ENCODE assay signal across 8 mouse cellular contexts in genomic region chr6:17635615-17636284, GRCm38 (mm10). TPM values are rescaled to one million over a fixed set of nuclear protein-coding genes. Genes with fewer than 3 reads are reported as not detected.
DNase-seq lines count a peak whose midpoint lies in the region; ATAC-seq and TF ChIP-seq lines count a peak whose summit lies in the region.

Gene Capza2, plus strand, starts transcription at chr6:17636234.

- TF ChIP-seq POLR2A in cortical plate, adult 2 months (IDR thresholded peaks at IDR 0.05; ENCODE audit: extremely low read depth, insufficient read depth, low read length), result no peak
- no peak for TF ChIP-seq POLR2A in heart, adult 2 months (IDR thresholded peaks at IDR 0.05; ENCODE audit: insufficient read depth, low read depth, low read length)

- H3K4me1 ChIP-seq in kidney, embryonic 16.5 days (ENCODE audit: insufficient read depth, low read length), result peaks cover 13% of the 10 kb centered on the region
- H3K4me1 ChIP-seq in cortical plate, adult 2 months (ENCODE audit: control insufficient read depth, insufficient read depth, low read length), result 0 out of 2 replicates have a peak, but pooled peaks cover 1% of the 10 kb centered on the region
- peaks cover 11% of the 10 kb centered on the region for H3K4me1 ChIP-seq in heart, adult 2 months (ENCODE audit: control insufficient read depth, insufficient read depth, low read length)
- H3K4me1 ChIP-seq in lung, postnatal 0 days (ENCODE audit: insufficient read depth, low read depth, low read length), result peaks cover 5% of the 10 kb centered on the region; the same call in 1 of the 2 replicates
- H3K4me1 ChIP-seq in stomach, embryonic 15.5 days, result 0 out of 2 replicates have a peak, but pooled peaks cover 3% of the 10 kb centered on the region

- no peaks in the 10 kb centered on the region for H3K27me3 ChIP-seq in kidney, embryonic 16.5 days (ENCODE audit: insufficient read depth, low read length)
- H3K27me3 ChIP-seq in heart, adult 2 months (ENCODE audit: control insufficient read depth, insufficient read depth, low read length), result no peaks in the 10 kb centered on the region
- H3K27me3 ChIP-seq in lung, postnatal 0 days (replicated peaks; ENCODE audit: insufficient read depth, low read length), result no peaks in the 10 kb centered on the region
- no peaks in the 10 kb centered on the region for H3K27me3 ChIP-seq in stomach, embryonic 15.5 days (replicated peaks)

- no peak for ATAC-seq in kidney, embryonic 16.5 days (ENCODE audit: low FRiP score, low TSS enrichment)
- ATAC-seq in lung, postnatal 0 days, result no peak
- ATAC-seq in stomach, embryonic 15.5 days (ENCODE audit: insufficient read depth, low FRiP score, low read depth), result no peak

- H3K4me3 ChIP-seq in kidney, embryonic 16.5 days (ENCODE audit: low read length), result peak within 1 kb of the TSS; percentile 93
- peak within 1 kb of the TSS; percentile 85 for H3K4me3 ChIP-seq in cortical plate, adult 2 months (ENCODE audit: insufficient read depth, low read length)
- peak within 1 kb of the TSS; percentile 81 for H3K4me3 ChIP-seq in heart, adult 2 months
- peak within 1 kb of the TSS; percentile 89 for H3K4me3 ChIP-seq in lung, postnatal 0 days (ENCODE audit: low read depth, low read length)
- H3K4me3 ChIP-seq in stomach, embryonic 15.5 days (replicated peaks), result peak within 1 kb of the TSS; percentile 86

- peak within 1 kb of the TSS; percentile 98 for H3K9ac ChIP-seq in kidney, embryonic 16.5 days (replicated peaks; ENCODE audit: low read length)
- peak within 1 kb of the TSS; percentile 92 for H3K9ac ChIP-seq in heart, adult 2 months (ENCODE audit: low read depth, low read length)
- H3K9ac ChIP-seq in lung, postnatal 0 days (replicated peaks; ENCODE audit: low read depth), result peak within 1 kb of the TSS; percentile 90
- peak within 1 kb of the TSS; percentile 65 for H3K9ac ChIP-seq in stomach, embryonic 15.5 days

- DNase-seq in kidney, postnatal 10 days, result no peak
- peak in 1 of 2 experiments; percentile 34 for DNase-seq in heart, adult 2 months
- DNase-seq in layer of hippocampus, adult 18-20 months (ENCODE audit: low spot score in 2 of 2), result no peak
- peak; percentile 41 for DNase-seq in lung, postnatal 0 days (ENCODE audit: low spot score)
- no peak for DNase-seq in right cerebral cortex, adult 18-20 months

- peak within 1 kb of the TSS; percentile 97 for H3K27ac ChIP-seq in kidney, embryonic 16.5 days (ENCODE audit: low read length)
- H3K27ac ChIP-seq in cortical plate, adult 2 months (ENCODE audit: insufficient read depth, low read length), result peak within 1 kb of the TSS; percentile 29; the same call in 1 of the 2 replicates
- peak within 1 kb of the TSS; percentile 96 for H3K27ac ChIP-seq in heart, adult 2 months
- peak within 1 kb of the TSS; percentile 97 for H3K27ac ChIP-seq in lung, postnatal 0 days (ENCODE audit: low read length)
- peak within 1 kb of the TSS; percentile 94 for H3K27ac ChIP-seq in stomach, embryonic 15.5 days

- H3K36me3 ChIP-seq in kidney, embryonic 16.5 days (ENCODE audit: insufficient read depth, low read length), result no peaks in the 10 kb centered on the region
- H3K36me3 ChIP-seq in heart, adult 2 months (ENCODE audit: control insufficient read depth, insufficient read depth, low read length), result peaks cover 12% of the 10 kb centered on the region
- H3K36me3 ChIP-seq in lung, postnatal 0 days (ENCODE audit: insufficient read depth, low read length), result no peaks in the 10 kb centered on the region
- H3K36me3 ChIP-seq in stomach, embryonic 15.5 days, result 0 out of 2 replicates have a peak, but pooled peaks cover 2% of the 10 kb centered on the region

- intact Hi-C loops in heart, adult 2 months (cut with DNase I), result loop anchor here (5.0 kb wide), 1 partner anchor 57 kb away; the partner anchor contains the start of gene St7

- 56% methylated on average over 7 of the region's 7 CpGs for WGBS in kidney, embryonic 16.5 days
- WGBS in heart, adult 2 months, result 25% methylated on average over 7 of the region's 7 CpGs
- 55% methylated on average over 7 of the region's 7 CpGs for WGBS in lung, postnatal 0 days
- 67% methylated on average over 7 of the region's 7 CpGs for WGBS in stomach, embryonic 15.5 days

- 0 out of 2 replicates have a peak, but pooled peaks cover 2% of the 10 kb centered on the region for H3K79me2 ChIP-seq in heart, adult 2 months (replicated peaks; ENCODE audit: control insufficient read depth, insufficient read depth, low read length)

- H3K9me3 ChIP-seq in kidney, embryonic 16.5 days (ENCODE audit: low read length), result no peaks in the 10 kb centered on the region
- H3K9me3 ChIP-seq in lung, postnatal 0 days (ENCODE audit: low read length), result no peaks in the 10 kb centered on the region
- no peaks in the 10 kb centered on the region for H3K9me3 ChIP-seq in stomach, embryonic 15.5 days

- no peak for TF ChIP-seq EP300 in heart, adult 2 months (IDR thresholded peaks at IDR 0.05; ENCODE audit: insufficient read depth, low read depth, low read length)
- TF ChIP-seq EP300 in lung, postnatal 0 days (IDR thresholded peaks at IDR 0.05), result no peak

- TF ChIP-seq CTCF in cortical plate, adult 2 months (IDR thresholded peaks at IDR 0.05; ENCODE audit: extremely low read depth, insufficient read depth, low read length), result no peak
- no peak for TF ChIP-seq CTCF in heart, adult 2 months (IDR thresholded peaks at IDR 0.05)
- TF ChIP-seq CTCF in lung, postnatal 0 days (IDR thresholded peaks at IDR 0.05), result no peak

- H3K4me2 ChIP-seq in kidney, embryonic 16.5 days (replicated peaks; ENCODE audit: low read depth, low read length), result peak within 1 kb of the TSS; percentile 62
- peak within 1 kb of the TSS; percentile 76 for H3K4me2 ChIP-seq in lung, postnatal 0 days (replicated peaks; ENCODE audit: low read depth, low read length)
- H3K4me2 ChIP-seq in stomach, embryonic 15.5 days, result peak within 1 kb of the TSS; percentile 62

RNA-seq across cellular contexts. Expression of gene Capza2, which starts in this region (rescaled TPM):
- 218 and 238 TPM in 2 replicates for polyA plus RNA-seq in kidney, embryonic 16.5 days (2015; fragmentation: Nextera tagmentation; extraction: Ambion mirVana)
- 162 and 163 TPM in 2 replicates for polyA plus RNA-seq in cortical plate, adult 2 months (2012; rRNA removed)
- total RNA-seq in heart, adult 2 months (2021), result 100 to 1,000 TPM; 130 to 147 TPM
- polyA plus RNA-seq in heart, adult 2 months (2012; rRNA removed), result 26.9 and 64.1 TPM in 2 replicates
- 100 to 1,000 TPM; 288 to 300 TPM for total RNA-seq in layer of hippocampus, adult 18-20 months (2021)
- 198 and 202 TPM in 2 replicates for polyA plus RNA-seq in lung, postnatal 0 days (2015; fragmentation: Nextera tagmentation; extraction: Ambion mirVana)
- 218 and 225 TPM in 2 replicates for polyA plus RNA-seq in stomach, embryonic 15.5 days (2015; fragmentation: Nextera tagmentation; extraction: Ambion mirVana)

Comparison
In these comparisons a context has a peak if more than half of its experiments do, and no peak if none do; other contexts are left out.
1. H3K27ac ChIP-seq: peak in every context shown above with its lines; median percentile 97 in kidney, embryonic 16.5 days; 97 in lung, postnatal 0 days; 96 in heart, adult 2 months; 94 in stomach, embryonic 15.5 days; 29 in cortical plate, adult 2 months.